Mouse (Mus musculus): ENCODE data around the gene Higd1c.

- TF ChIP-seq CTCF (IDR thresholded peaks at IDR 0.05; ENCODE audit: low read depth), result no peak
- TF ChIP-seq EP300 (IDR thresholded peaks at IDR 0.05; ENCODE audit: low read depth), result no peak
Observed at GRCm38 (mm10) chr15:100355876-100356275, 8.5 kb upstream of the Higd1c start.
